Mouse (Mus musculus) retina, embryonic 14.5 days (tissue): ENCODE measurements around the gene Eif1ad.

Experiments used
- DNase-seq: peaks from one replicate; pipeline ENCODE4 v3.0.0-alpha.2; 2015; ENCODE audit warnings: low spot score

Gene Eif1ad

DNA sequence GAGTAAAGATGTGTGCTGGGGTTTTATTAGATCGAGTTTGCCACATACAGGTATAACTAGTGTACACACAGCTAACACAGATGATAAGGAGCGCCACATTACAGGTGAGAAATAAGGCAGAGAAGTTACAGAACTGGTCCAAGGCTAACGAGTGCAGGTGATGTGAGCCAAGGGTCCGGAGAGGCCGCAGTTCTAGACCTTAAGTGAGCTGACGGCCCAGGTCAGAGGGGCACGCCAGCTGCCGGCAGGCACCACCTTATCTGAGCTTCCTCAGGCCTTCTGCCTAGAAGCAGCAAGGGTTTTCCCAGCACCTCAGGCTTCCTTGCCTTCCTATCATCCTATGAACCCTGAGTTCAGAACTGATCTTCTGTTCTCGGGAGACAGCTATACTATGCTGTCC lies 53.1 kb downstream of the Eif1ad start:
- no peak for DNase-seq

DNA sequence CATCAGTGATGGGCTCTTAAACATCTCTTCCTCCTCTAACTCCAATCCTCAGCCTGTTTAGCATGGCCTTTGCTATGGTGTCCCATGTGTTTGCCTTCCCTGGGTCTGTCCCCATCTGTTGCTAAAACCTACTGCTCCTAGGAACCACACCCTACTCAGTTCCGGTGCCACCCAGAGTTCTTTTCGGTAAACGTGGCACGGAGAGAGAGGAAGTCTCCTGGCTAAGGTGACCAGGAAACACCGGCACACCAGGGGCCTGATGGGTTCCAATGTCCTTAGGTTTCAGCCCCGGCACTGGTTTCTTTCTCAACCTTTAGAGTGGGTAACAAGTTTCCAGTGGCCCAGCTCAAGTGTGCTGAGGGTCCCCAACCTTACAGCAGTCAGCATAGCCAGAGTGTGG lies 54.0 kb downstream of the Eif1ad start:
- DNase-seq = no peak
